Mouse (Mus musculus): ENCODE measurements around the gene Ptpre. TPM values are rescaled to one million over a fixed set of nuclear protein-coding genes. Genes with fewer than 3 reads are reported as not detected.

Gene Ptpre
- polyA plus RNA-seq, 1 experiment, result 0.72 TPM

- TF ChIP-seq CTCF (IDR thresholded peaks at IDR 0.05; ENCODE audit: low read depth, low read length), result no peak
- no peak for TF ChIP-seq EP300 (IDR thresholded peaks at IDR 0.05; ENCODE audit: insufficient read depth, low read depth, low read length)
- TF ChIP-seq POLR2A (IDR thresholded peaks at IDR 0.05; ENCODE audit: insufficient read depth, low read length), result no peak
- Histone ChIP-seq H3K4me3 (ENCODE audit: low read depth, low read length) (no peak overlapping the region), H3K27ac (ENCODE audit: insufficient read depth, low read length) (no peak overlapping the region), H3K9me3 (replicated peaks; ENCODE audit: control insufficient read depth, insufficient read depth, low read length, poor library complexity, severe bottlenecking) (no peaks in the 10 kb centered on the region), H3K36me3 (ENCODE audit: control insufficient read depth, insufficient read depth, low read length, poor library complexity, severe bottlenecking) (no peaks in the 10 kb centered on the region), H3K9ac (ENCODE audit: low read depth, poor library complexity, severe bottlenecking) (no peak overlapping the region), H3K4me1 (ENCODE audit: control insufficient read depth, insufficient read depth, low read length) (no peaks in the 10 kb centered on the region), H3K27me3 (ENCODE audit: control insufficient read depth, insufficient read depth, low read length, poor library complexity, severe bottlenecking) (no peaks in the 10 kb centered on the region)
Observed at GRCm38 (mm10) chr7:135617776-135618175, 80.5 kb downstream of the Ptpre start.

DNA sequence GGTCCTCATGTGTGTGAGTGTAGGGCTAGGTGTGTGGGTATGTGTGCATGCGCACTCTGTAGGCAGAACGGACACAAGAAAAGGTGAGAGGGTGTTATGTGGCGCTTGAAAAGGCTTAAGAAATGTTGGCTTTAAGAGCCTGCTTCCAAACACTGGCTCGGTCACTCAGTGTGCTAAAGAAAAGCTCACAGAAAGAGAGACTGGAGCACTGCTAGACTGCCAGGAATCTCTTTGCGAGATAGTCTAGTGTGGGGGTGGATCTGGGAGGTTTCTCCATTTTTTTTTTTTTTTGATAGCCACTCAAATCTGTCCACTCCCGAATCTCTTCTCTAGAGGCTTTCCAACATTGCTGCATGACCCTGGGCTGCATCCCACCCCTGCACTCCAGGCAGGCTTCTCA is 84.4 kb downstream of the Ptpre start:
- Histone ChIP-seq H3K9me3 (replicated peaks; ENCODE audit: control insufficient read depth, insufficient read depth, low read length, poor library complexity, severe bottlenecking) (no peaks in the 10 kb centered on the region), H3K36me3 (ENCODE audit: control insufficient read depth, insufficient read depth, low read length, poor library complexity, severe bottlenecking) (no peaks in the 10 kb centered on the region)

DNA sequence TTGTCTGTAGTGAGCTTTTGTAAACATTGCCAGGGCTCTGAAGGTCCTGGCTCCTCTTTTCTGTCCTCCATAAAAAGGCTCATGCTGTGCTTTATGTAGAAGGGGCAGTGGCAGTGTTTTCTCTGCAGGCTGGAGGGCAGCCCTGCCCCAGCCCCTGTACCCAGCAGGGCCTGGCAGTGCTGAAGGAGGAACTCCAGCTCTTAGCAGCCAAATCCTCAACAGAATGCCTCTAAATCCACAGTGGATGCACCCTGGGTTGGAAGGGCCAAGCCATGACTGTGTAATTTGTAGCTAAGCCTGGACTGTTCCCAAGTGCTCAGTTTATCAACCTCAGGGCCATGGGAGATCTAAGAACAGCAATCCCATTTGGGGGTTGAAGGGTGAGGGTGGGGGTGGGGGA is 85.0 kb downstream of the Ptpre start:
- TF ChIP-seq EP300 (IDR thresholded peaks at IDR 0.05; ENCODE audit: insufficient read depth, low read depth, low read length) (no peak), POLR2A (IDR thresholded peaks at IDR 0.05; ENCODE audit: insufficient read depth, low read length) (no peak), CTCF (IDR thresholded peaks at IDR 0.05; ENCODE audit: low read depth, low read length) (no peak)
- H3K36me3 ChIP-seq (ENCODE audit: control insufficient read depth, insufficient read depth, low read length, poor library complexity, severe bottlenecking), result no peaks in the 10 kb centered on the region
- no peaks in the 10 kb centered on the region for H3K27me3 ChIP-seq (ENCODE audit: control insufficient read depth, insufficient read depth, low read length, poor library complexity, severe bottlenecking)
- H3K4me3 ChIP-seq (ENCODE audit: low read depth, low read length), result no peak overlapping the region
- no peak overlapping the region for H3K27ac ChIP-seq (ENCODE audit: insufficient read depth, low read length)
- H3K9me3 ChIP-seq (replicated peaks; ENCODE audit: control insufficient read depth, insufficient read depth, low read length, poor library complexity, severe bottlenecking), result no peaks in the 10 kb centered on the region
- no peak overlapping the region for H3K9ac ChIP-seq (ENCODE audit: low read depth, poor library complexity, severe bottlenecking)
- H3K4me1 ChIP-seq (ENCODE audit: control insufficient read depth, insufficient read depth, low read length), result no peaks in the 10 kb centered on the region

More for the DNA sequence above, 84.4 kb downstream of the Ptpre start:
- Histone ChIP-seq H3K4me3 (ENCODE audit: low read depth, low read length) (no peak overlapping the region), H3K27me3 (ENCODE audit: control insufficient read depth, insufficient read depth, low read length, poor library complexity, severe bottlenecking) (no peaks in the 10 kb centered on the region), H3K9ac (ENCODE audit: low read depth, poor library complexity, severe bottlenecking) (no peak overlapping the region), H3K4me1 (ENCODE audit: control insufficient read depth, insufficient read depth, low read length) (no peaks in the 10 kb centered on the region), H3K27ac (ENCODE audit: insufficient read depth, low read length) (no peak overlapping the region)
- TF ChIP-seq CTCF (IDR thresholded peaks at IDR 0.05; ENCODE audit: low read depth, low read length), result no peak
- TF ChIP-seq POLR2A (IDR thresholded peaks at IDR 0.05; ENCODE audit: insufficient read depth, low read length), result no peak
- TF ChIP-seq EP300 (IDR thresholded peaks at IDR 0.05; ENCODE audit: insufficient read depth, low read depth, low read length), result no peak

DNA sequence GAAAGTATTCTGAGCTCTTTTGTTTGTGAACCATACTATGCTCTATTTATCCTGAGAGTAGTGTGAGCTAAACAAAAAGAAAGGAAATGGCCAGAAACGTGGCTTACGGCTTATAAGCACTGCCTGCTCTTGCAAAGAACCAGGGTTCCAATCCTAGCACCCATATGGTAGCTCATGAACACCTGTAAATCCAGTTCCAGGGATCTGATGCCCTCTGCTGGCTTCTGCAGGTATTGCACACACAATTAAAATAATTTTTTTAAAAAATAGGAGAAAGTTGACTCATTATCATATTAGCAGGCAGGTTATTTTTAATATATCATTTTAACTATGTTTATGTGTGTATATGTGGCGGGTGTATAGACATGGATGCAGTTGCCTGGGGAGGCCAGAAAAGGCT is 87.6 kb downstream of the Ptpre start:
- no peak for TF ChIP-seq EP300 (IDR thresholded peaks at IDR 0.05; ENCODE audit: insufficient read depth, low read depth, low read length)
- no peak for TF ChIP-seq CTCF (IDR thresholded peaks at IDR 0.05; ENCODE audit: low read depth, low read length)
- TF ChIP-seq POLR2A (IDR thresholded peaks at IDR 0.05; ENCODE audit: insufficient read depth, low read length), result no peak
- H3K36me3 ChIP-seq (ENCODE audit: control insufficient read depth, insufficient read depth, low read length, poor library complexity, severe bottlenecking), result no peaks in the 10 kb centered on the region
- no peak overlapping the region for H3K27ac ChIP-seq (ENCODE audit: insufficient read depth, low read length)
- no peaks in the 10 kb centered on the region for H3K27me3 ChIP-seq (ENCODE audit: control insufficient read depth, insufficient read depth, low read length, poor library complexity, severe bottlenecking)
- no peak overlapping the region for H3K4me3 ChIP-seq (ENCODE audit: low read depth, low read length)
- no peaks in the 10 kb centered on the region for H3K9me3 ChIP-seq (replicated peaks; ENCODE audit: control insufficient read depth, insufficient read depth, low read length, poor library complexity, severe bottlenecking)
- H3K9ac ChIP-seq (ENCODE audit: low read depth, poor library complexity, severe bottlenecking), result no peak overlapping the region
- no peaks in the 10 kb centered on the region for H3K4me1 ChIP-seq (ENCODE audit: control insufficient read depth, insufficient read depth, low read length)

GRCm38 (mm10) chr7:135628363-135628762 is 91.1 kb downstream of the Ptpre start:
- Histone ChIP-seq H3K4me3 (ENCODE audit: low read depth, low read length) (no peak overlapping the region), H3K36me3 (ENCODE audit: control insufficient read depth, insufficient read depth, low read length, poor library complexity, severe bottlenecking) (no peaks in the 10 kb centered on the region), H3K9ac (ENCODE audit: low read depth, poor library complexity, severe bottlenecking) (no peak overlapping the region), H3K4me1 (ENCODE audit: control insufficient read depth, insufficient read depth, low read length) (no peaks in the 10 kb centered on the region), H3K27ac (ENCODE audit: insufficient read depth, low read length) (no peak overlapping the region), H3K9me3 (replicated peaks; ENCODE audit: control insufficient read depth, insufficient read depth, low read length, poor library complexity, severe bottlenecking) (no peaks in the 10 kb centered on the region), H3K27me3 (ENCODE audit: control insufficient read depth, insufficient read depth, low read length, poor library complexity, severe bottlenecking) (no peaks in the 10 kb centered on the region)
- TF ChIP-seq EP300 (IDR thresholded peaks at IDR 0.05; ENCODE audit: insufficient read depth, low read depth, low read length), result no peak
- no peak for TF ChIP-seq POLR2A (IDR thresholded peaks at IDR 0.05; ENCODE audit: insufficient read depth, low read length)
- TF ChIP-seq CTCF (IDR thresholded peaks at IDR 0.05; ENCODE audit: low read depth, low read length), result no peak

DNA sequence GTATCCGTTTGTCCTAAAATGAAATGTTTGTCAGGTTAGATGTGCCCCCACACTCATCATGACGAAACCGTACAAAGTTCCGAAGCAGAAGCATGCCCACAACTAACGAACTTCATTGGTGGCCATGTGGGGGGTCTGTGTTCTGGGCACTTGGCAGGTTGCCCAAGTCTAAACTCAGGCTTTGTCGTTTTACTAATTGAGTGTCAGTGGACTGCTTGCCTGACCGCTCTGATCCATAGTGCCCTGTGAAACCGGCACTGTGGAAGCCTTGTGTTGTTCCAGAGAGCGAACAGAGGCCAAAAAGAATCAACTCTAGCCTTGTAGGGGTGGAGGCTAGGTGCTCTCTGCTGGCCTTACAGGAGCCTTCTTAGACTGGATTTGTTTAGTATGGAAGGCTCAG is 91.7 kb downstream of the Ptpre start:
- H3K36me3 ChIP-seq (ENCODE audit: control insufficient read depth, insufficient read depth, low read length, poor library complexity, severe bottlenecking), result no peaks in the 10 kb centered on the region
- H3K4me1 ChIP-seq (ENCODE audit: control insufficient read depth, insufficient read depth, low read length), result no peaks in the 10 kb centered on the region

More for the DNA sequence above, 91.7 kb downstream of the Ptpre start:
- Histone ChIP-seq H3K9me3 (replicated peaks; ENCODE audit: control insufficient read depth, insufficient read depth, low read length, poor library complexity, severe bottlenecking) (no peaks in the 10 kb centered on the region), H3K27me3 (ENCODE audit: control insufficient read depth, insufficient read depth, low read length, poor library complexity, severe bottlenecking) (no peaks in the 10 kb centered on the region), H3K9ac (ENCODE audit: low read depth, poor library complexity, severe bottlenecking) (no peak overlapping the region), H3K4me3 (ENCODE audit: low read depth, low read length) (no peak overlapping the region), H3K27ac (ENCODE audit: insufficient read depth, low read length) (no peak overlapping the region)
- no peak for TF ChIP-seq CTCF (IDR thresholded peaks at IDR 0.05; ENCODE audit: low read depth, low read length)
- TF ChIP-seq POLR2A (IDR thresholded peaks at IDR 0.05; ENCODE audit: insufficient read depth, low read length), result no peak
- TF ChIP-seq EP300 (IDR thresholded peaks at IDR 0.05; ENCODE audit: insufficient read depth, low read depth, low read length), result no peak

Data from ES-Bruce4 (cell line).